Mouse (Mus musculus) CH12F3 (cell line): ENCODE results near the gene Orc5.
"Not testable (repeated sequence)": the region's sequence is repeated elsewhere in the genome, so short reads cannot be mapped to it uniquely, and the experiment has no call there.

Experiments used
- in situ Hi-C: fragments of 300-500 bp; cut with MboI; formaldehyde crosslinking; loops from 2 replicates; pipeline ENCODE4 v1.14.3; 2020; ENCODE audit warnings: low sequenced_read_pairs

The Orc5 gene

GRCm38 (mm10) chr5:22538996-22539600 is 11.1 kb downstream of the Orc5 start:
- in situ Hi-C loops: no loop called here

GRCm38 (mm10) chr5:22536695-22537094 is 13.5 kb downstream of the Orc5 start:
- in situ Hi-C loops: no loop called here

GRCm38 (mm10) chr5:22532571-22532970 is 17.7 kb downstream of the Orc5 start:
- in situ Hi-C loops: no loop called here

- in situ Hi-C loops: no loop called here
These were observed 27.6 kb downstream of the Orc5 start for GRCm38 (mm10) chr5:22522612-22523011.

GRCm38 (mm10) chr5:22519708-22520107 is 30.5 kb downstream of the Orc5 start:
- in situ Hi-C loops: no loop called here

- in situ Hi-C loops: not testable (repeated sequence)
These were observed 34.5 kb downstream of the Orc5 start for GRCm38 (mm10) chr5:22515745-22516144.

- in situ Hi-C loops: not testable (repeated sequence)
These were observed 36.0 kb downstream of the Orc5 start for GRCm38 (mm10) chr5:22514231-22514630.

- in situ Hi-C loops: not testable (repeated sequence)
These were observed 37.6 kb downstream of the Orc5 start for GRCm38 (mm10) chr5:22512579-22512978.

GRCm38 (mm10) chr5:22511824-22512223 is 38.4 kb downstream of the Orc5 start:
- in situ Hi-C loops: no loop called here

GRCm38 (mm10) chr5:22508560-22508959 is 41.7 kb downstream of the Orc5 start:
- in situ Hi-C loops: no loop called here

- in situ Hi-C loops: no loop called here
These were observed 50.8 kb downstream of the Orc5 start for GRCm38 (mm10) chr5:22499437-22499836.

- in situ Hi-C loops: no loop called here
These were observed 59.1 kb downstream of the Orc5 start for GRCm38 (mm10) chr5:22491088-22491487.

GRCm38 (mm10) chr5:22489091-22489490 is 61.1 kb downstream of the Orc5 start:
- in situ Hi-C loops: no loop called here

GRCm38 (mm10) chr5:22486601-22487206 is 63.5 kb downstream of the Orc5 start:
- in situ Hi-C loops: no loop called here

- in situ Hi-C loops: no loop called here
These were observed 64.5 kb downstream of the Orc5 start for GRCm38 (mm10) chr5:22485764-22486163.

- in situ Hi-C loops: no loop called here
These were observed 67.7 kb downstream of the Orc5 start for GRCm38 (mm10) chr5:22482567-22482966.

GRCm38 (mm10) chr5:22472445-22472844 is 77.8 kb downstream of the Orc5 start:
- in situ Hi-C loops: not testable (repeated sequence)

GRCm38 (mm10) chr5:22471243-22471642 is 79.0 kb downstream of the Orc5 start:
- in situ Hi-C loops: no loop called here

- in situ Hi-C loops: no loop called here
These were observed 97.2 kb downstream of the Orc5 start for GRCm38 (mm10) chr5:22452871-22453661.

GRCm38 (mm10) chr5:22452452-22452851 is 97.8 kb downstream of the Orc5 start:
- in situ Hi-C loops: no loop called here

- in situ Hi-C loops: no loop called here
These were observed 98.5 kb downstream of the Orc5 start for GRCm38 (mm10) chr5:22451764-22452163.

GRCm38 (mm10) chr5:22449492-22449891 is 100.7 kb downstream of the Orc5 start:
- in situ Hi-C loops: no loop called here
